Mouse (Mus musculus): ENCODE data around the gene Anapc2.

GRCm38 (mm10) chr2:25292054-25292544 is 19.8 kb downstream of the Anapc2 start:
- TF ChIP-seq GABPA (IDR thresholded peaks at IDR 0.05; ENCODE audit: insufficient replicate concordance, low read depth, low read length) (no peak), CTCF (conservative IDR thresholded peaks at IDR 0.05 in 1 of 2, IDR thresholded peaks at IDR 0.05 in 1 of 2; ENCODE audit: low read depth in 2 of 2, low read length in 2 of 2) (no peak), POLR2A (IDR thresholded peaks at IDR 0.05; ENCODE audit: low read depth, low read length) (no peak)

Data from CH12.LX (cell line).